Mouse (Mus musculus): ENCODE data around the gene Mcm3. TPM values are rescaled to one million over a fixed set of nuclear protein-coding genes. Genes with fewer than 3 reads are reported as not detected.

The Mcm3 gene
- 10 to 100 TPM; 13.6 to 18.4 TPM for total RNA-seq (2021)
- long read RNA-seq, experiment 1, transcript Mcm3-201 (17 exons, 3,031 nt) = major isoform, 17 of 19 reads
- long read RNA-seq, experiment 1, partial matches to known transcripts = 2 of 19 reads
- long read RNA-seq, experiment 1, other reads (novel, unspliced or antisense) = 0 of 19 reads
- long read RNA-seq, experiment 2, transcript Mcm3-201 (17 exons, 3,031 nt) = major isoform, 10 of 13 reads
- long read RNA-seq, experiment 2, partial matches to known transcripts = 1 of 13 reads
- long read RNA-seq, experiment 2, other reads (novel, unspliced or antisense) = 1 of 13 reads

- DNase-seq = peak; percentile 83
These were observed at the start of gene Mcm3 for GRCm38 (mm10) chr1:20819771-20820605. Gene Mcm3 (minus strand): TSS chr1:20820312.

- DNase-seq = no peak
These were observed 47.9 kb upstream of the Mcm3 start for GRCm38 (mm10) chr1:20868036-20868435.

DNA sequence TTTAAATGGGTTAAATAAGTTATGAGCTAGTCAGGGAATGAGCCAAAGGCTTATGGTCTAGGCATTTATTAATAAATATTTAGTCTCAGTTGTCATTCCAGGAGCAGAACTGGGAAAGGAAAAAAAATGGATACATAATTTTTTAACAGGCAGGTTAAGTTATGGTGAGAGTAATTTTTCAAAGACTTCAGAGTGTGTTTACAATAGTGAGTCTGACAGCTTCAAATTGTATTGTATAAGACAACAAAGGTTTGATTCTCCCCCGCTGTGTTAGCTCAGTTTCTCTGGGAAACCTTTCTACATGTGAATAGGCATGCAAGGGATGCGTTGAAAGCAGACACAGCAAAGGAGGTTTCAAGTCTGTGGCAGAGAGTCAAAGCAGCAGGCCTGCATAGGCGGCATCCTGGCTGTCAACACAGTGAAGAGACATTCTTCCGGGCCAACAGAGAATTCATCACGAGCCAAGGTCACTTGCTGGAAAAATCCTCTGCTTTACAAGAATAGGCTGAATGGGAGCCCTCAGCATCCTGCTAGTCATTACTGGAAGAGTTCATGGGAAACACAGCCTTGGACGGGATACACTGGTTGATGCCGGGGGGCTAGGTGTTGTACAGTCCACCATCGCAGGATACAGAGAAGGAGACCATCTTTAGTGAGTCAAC is 47.3 kb upstream of the Mcm3 start:
- DNase-seq = no peak

- no peak for DNase-seq
These were observed 43.5 kb upstream of the Mcm3 start for GRCm38 (mm10) chr1:20863452-20864172.

DNA sequence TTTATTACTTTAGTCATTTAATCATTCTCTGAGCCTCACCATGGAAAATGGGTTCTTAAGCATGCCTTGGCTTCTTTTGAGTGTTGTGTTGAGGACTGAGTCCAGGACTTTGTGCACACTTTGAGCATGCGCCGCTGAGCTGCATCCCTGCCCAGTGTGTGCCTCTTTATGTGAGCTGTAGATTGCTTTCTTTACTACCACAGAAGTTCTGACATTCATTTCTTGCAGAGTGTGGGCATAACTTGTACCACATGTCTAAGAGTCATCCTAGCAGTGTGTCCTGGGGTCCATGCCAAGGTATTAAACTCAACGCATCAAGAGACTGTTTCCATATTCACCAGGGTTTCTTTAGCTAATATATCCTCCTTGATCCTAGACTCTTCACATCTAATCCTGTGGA is 41.8 kb upstream of the Mcm3 start:
- DNase-seq = no peak

DNA sequence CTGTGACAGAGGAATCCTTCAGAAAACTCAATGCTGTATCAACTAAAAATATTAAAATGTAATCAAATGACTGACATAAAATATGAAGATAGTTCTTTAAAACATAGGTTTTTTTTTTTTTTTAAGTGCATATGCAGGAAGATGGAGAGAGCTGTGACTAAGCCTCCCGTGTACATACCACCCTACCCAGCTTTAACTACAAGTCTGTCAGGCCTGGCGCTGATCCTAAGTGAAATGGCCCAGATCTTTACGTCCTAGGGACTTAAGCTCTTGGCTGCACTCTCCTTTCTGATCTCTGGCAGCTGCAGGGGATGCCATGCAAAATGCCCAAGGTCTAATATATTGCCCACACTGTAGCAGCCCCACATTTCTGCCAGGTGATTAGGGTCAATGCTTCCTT is 40.7 kb upstream of the Mcm3 start:
- no peak for DNase-seq

- DNase-seq = no peak
These were observed 37.1 kb upstream of the Mcm3 start for GRCm38 (mm10) chr1:20856924-20857902.

- DNase-seq = no peak
These were observed 19.8 kb upstream of the Mcm3 start for GRCm38 (mm10) chr1:20839911-20840310.

- no peak for DNase-seq
These were observed 16.5 kb upstream of the Mcm3 start for GRCm38 (mm10) chr1:20836551-20837125.

DNA sequence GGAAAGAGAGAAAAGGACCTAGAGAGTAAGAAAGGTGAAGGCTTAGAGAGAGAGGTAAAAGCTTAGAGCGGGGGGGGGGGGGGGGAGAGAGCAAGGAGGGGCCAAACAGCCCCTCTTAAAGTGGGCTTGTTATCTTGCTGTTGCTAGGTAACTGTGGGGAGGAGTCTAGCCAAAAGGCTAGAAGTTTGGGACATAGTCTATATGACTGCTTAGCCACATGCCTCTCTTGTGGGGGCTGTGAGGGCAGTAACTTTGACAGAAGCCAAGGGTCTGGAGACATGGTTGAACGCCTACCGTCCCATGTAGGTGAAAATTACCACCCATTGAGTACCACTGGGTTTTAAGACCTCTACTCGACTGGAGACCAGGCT is 13.0 kb upstream of the Mcm3 start:
- no peak for DNase-seq

GRCm38 (mm10) chr1:20832473-20833140 is 12.5 kb upstream of the Mcm3 start:
- no peak for DNase-seq

- DNase-seq = no peak
These were observed 10.4 kb upstream of the Mcm3 start for GRCm38 (mm10) chr1:20830546-20830945.

GRCm38 (mm10) chr1:20828061-20828460 is 7.9 kb upstream of the Mcm3 start:
- no peak for DNase-seq

DNA sequence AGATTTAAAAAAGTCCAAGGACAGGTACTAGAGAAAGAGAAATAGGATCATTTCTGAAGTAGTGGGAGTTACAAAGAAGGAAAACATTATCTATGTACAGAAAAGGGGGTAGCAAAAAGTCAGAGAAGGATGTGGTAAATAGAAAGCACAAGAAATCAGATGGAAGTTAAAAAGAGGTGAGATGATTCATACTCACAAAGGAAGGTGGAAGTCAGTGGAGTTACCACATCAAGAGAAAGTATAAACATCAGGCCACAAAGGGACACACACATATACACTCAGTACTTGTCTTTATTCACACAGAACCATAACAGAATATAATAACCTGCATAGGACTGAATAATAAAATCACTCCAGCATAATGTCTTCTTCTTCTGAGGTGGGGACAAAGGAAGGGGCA is 4.9 kb upstream of the Mcm3 start:
- DNase-seq = no peak

GRCm38 (mm10) chr1:20823906-20824305 is 3.8 kb upstream of the Mcm3 start:
- DNase-seq = no peak

DNA sequence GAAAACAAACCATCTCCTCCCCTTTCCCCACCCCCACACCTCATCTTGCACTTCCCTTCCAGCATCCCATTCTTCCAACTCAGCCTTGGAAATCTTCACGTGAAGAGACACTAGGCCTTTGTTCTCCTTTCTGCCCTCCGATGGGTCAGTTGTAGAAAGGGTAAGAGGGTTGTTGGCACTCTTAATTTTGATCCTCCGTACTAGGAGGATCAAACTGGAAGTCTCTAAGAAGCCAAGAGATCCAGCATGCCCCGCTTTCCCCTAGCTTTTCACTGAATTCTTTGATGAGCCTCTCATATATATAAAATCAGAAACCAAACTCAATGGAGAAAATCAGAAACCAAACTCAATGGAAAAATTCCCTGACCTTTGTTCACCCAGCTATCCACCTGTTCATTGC is 3.4 kb upstream of the Mcm3 start:
- no peak for DNase-seq

DNA sequence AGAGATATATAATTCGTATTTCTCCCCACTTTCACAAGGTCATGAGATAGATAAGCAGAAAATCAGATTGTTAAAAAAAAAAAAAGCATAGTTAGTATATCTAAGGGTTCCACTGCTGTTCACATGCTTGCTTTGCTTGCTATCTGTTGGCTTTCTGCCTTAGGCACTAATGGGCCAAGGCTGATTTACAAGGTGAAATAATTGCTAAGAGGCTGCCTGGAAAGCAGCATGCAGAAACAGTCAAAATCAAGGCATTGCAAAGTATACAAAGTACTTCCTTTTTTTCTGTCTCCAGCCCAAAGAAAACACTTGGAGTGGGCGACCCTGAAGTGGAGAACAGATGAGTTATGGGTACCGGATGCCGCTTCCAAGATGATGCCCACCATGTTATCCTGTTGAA is 847 bp upstream of the Mcm3 start:
- no peak for DNase-seq

GRCm38 (mm10) chr1:20817596-20817995 is 2.5 kb downstream of the Mcm3 start:
- DNase-seq = no peak

- no peak for DNase-seq
These were observed 2.9 kb downstream of the Mcm3 start for GRCm38 (mm10) chr1:20817172-20817571.

GRCm38 (mm10) chr1:20814521-20814920 is 5.6 kb downstream of the Mcm3 start:
- no peak for DNase-seq

Data from gastrocnemius, postnatal 10 days (tissue).